Mouse (Mus musculus) heart, postnatal 0 days (tissue): ENCODE data around the gene Sbk2.

ENCODE experiments used
- CTCF ChIP-seq: IDR thresholded peaks from 2 replicates; pipeline ENCODE4 v1.5.1; 2016; ENCODE audit warnings: antibody characterized with exemption, control low read depth, low read depth
- EP300 ChIP-seq: IDR thresholded peaks from 2 replicates; pipeline ENCODE4 v1.6.1; 2016; ENCODE audit warnings: antibody characterized with exemption, low read depth

DNA sequence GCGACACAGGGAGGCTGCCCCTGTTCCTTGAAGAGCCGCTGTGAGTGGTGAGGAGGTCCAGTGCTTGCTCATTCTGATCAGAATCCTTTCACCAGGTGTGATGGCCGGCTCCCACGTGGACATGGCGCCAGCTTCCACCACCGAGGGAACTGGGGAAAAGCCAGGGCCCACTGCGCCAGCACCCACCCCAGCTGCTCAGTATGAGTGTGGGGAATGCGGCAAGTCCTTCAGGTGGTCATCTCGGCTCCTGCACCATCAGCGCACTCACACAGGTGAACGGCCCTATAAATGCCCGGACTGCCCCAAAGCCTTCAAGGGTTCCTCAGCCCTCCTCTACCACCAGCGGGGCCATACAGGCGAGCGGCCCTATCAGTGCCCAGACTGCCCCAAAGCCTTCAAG lies 45.5 kb downstream of the Sbk2 start:
- no peak for TF ChIP-seq CTCF
- TF ChIP-seq EP300: no peak
